Mouse (Mus musculus) small intestine, adult 2 months (tissue): ENCODE measurements around the gene P2ry4.

ENCODE experiments used
- CTCF ChIP-seq: fragments of 200-500 bp; IDR thresholded peaks from 2 replicates; pipeline ENCODE4 v1.5.1; 2012; ENCODE audit warnings: low read depth, mild to moderate bottlenecking, control low read depth, inconsistent platforms, low read length, moderate library complexity, mixed read lengths; ENCODE audit not compliant: insufficient replicate concordance, insufficient read length; ENCODE audit errors: extremely low read depth
- POLR2A ChIP-seq: fragments of 200-500 bp; IDR thresholded peaks from 2 replicates; pipeline ENCODE4 v1.6.1; 2012; ENCODE audit warnings: low read depth, mild to moderate bottlenecking, control low read depth, inconsistent platforms, low read length, moderate library complexity

- no peak for TF ChIP-seq CTCF
- TF ChIP-seq POLR2A, result no peak
Observed at GRCm38 (mm10) chrX:100624242-100624641, 29.6 kb upstream of the P2ry4 start.
